Mouse (Mus musculus) embryonic facial prominence, embryonic 12.5 days (tissue): ENCODE data around the gene Dact1. TPM values are rescaled to one million over a fixed set of nuclear protein-coding genes. Genes with fewer than 3 reads are reported as not detected.

ENCODE experiments used
- ATAC-seq: fragments of 200-750 bp; cut with Nextera tagmentation; 2 replicates; pipeline ENCODE4 v1.8.0; 2017; ENCODE audit not compliant: insufficient number of reproducible peaks, insufficient read depth, low FRiP score, low TSS enrichment
- H3K27ac ChIP-seq: fragments of 300-500 bp; sonication (generic); 2 replicates; pipeline ENCODE4 v1.5.1; 2016; ENCODE audit warnings: mild to moderate bottlenecking
- H3K27me3 ChIP-seq: fragments of 300-500 bp; sonication (generic); 2 replicates; pipeline ENCODE4 v1.6.1; 2016; ENCODE audit warnings: mild to moderate bottlenecking, moderate library complexity
- H3K36me3 ChIP-seq: fragments of 300-500 bp; sonication (generic); 2 replicates; pipeline ENCODE4 v1.6.1; 2016; ENCODE audit warnings: mild to moderate bottlenecking
- H3K4me1 ChIP-seq: fragments of 300-500 bp; sonication (generic); 2 replicates; pipeline ENCODE4 v1.6.1; 2016
- H3K4me2 ChIP-seq: fragments of 300-500 bp; sonication (generic); replicated peaks from 2 replicates; pipeline ENCODE4 v1.6.1; 2016; ENCODE audit warnings: mild to moderate bottlenecking, moderate library complexity
- H3K4me3 ChIP-seq: fragments of 300-500 bp; sonication (generic); 2 replicates; pipeline ENCODE4 v1.5.1; 2016; ENCODE audit warnings: mild to moderate bottlenecking
- H3K9ac ChIP-seq: fragments of 300-500 bp; sonication (generic); 2 replicates; pipeline ENCODE4 v1.6.1; 2016; ENCODE audit warnings: mild to moderate bottlenecking, moderate library complexity
- H3K9me3 ChIP-seq: fragments of 300-500 bp; sonication (generic); 2 replicates; pipeline ENCODE4 v1.6.1; 2016; ENCODE audit warnings: mild to moderate bottlenecking, moderate library complexity
- WGBS: fragments of 180-500 bp; shearing (Covaris S2); methylation state at CpG from one replicate; pipeline ENCODE4 v1.1.7; 2016; 5-methylcytosine and 5-hydroxymethylcytosine counted together
- polyA plus RNA-seq: library from polyadenylated mRNA; unstranded; fragments of >200 nt; fragmentation: Nextera tagmentation; extraction: Ambion mirVana; gene quantifications from 2 replicates; pipeline ENCODE4 v1.2.1, GENCODE M21; 2016

Gene Dact1
- polyA plus RNA-seq, 1 experiment from 2014 or later, result 72.9 TPM

- Histone ChIP-seq H3K27ac (no peak overlapping the region), H3K9ac (no peak overlapping the region), H3K27me3 (no peaks in the 10 kb centered on the region), H3K4me3 (no peak overlapping the region), H3K9me3 (no peaks in the 10 kb centered on the region), H3K4me2 (no peak overlapping the region), H3K36me3 (no peaks in the 10 kb centered on the region), H3K4me1 (peaks cover 17% of the 10 kb centered on the region)
- WGBS, result 49% methylated on average over 7 of the region's 7 CpGs
- no peak for ATAC-seq
Observed at GRCm38 (mm10) chr12:71365208-71365607, 55.5 kb downstream of the Dact1 start.

DNA sequence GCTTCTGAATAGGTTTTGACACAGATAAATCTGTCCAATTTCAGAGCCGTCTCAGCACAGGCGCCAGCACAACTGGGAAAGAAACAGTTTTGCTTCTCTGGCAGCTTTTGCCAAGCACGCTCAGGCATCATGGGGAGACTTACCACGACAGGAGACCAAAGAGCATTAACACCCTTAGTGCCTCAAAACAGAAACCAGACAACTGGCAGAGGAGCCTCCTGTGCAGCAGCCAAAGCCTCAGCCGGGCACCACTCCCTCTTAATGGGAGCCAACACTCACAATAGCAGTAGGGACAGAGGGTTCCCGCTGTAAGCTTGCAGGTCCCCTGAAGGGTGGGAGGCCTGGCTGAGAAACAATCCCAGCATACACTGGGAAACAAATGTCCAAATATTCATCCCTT, 56.5 kb downstream of the Dact1 start:
- ATAC-seq, result no peak
- no peaks in the 10 kb centered on the region for H3K36me3 ChIP-seq
- no peaks in the 10 kb centered on the region for H3K9me3 ChIP-seq
- WGBS, result 77% methylated on average over 6 of the region's 6 CpGs
- no peaks in the 10 kb centered on the region for H3K27me3 ChIP-seq
- H3K9ac ChIP-seq, result no peak overlapping the region
- H3K27ac ChIP-seq, result no peak overlapping the region
- no peak overlapping the region for H3K4me2 ChIP-seq
- no peak overlapping the region for H3K4me3 ChIP-seq
- peaks cover 10% of the 10 kb centered on the region; the same call in 1 of the 2 replicates for H3K4me1 ChIP-seq

- ATAC-seq, result no peak
- 81% methylated on average over 5 of the region's 5 CpGs for WGBS
- peaks cover 18% of the 10 kb centered on the region for H3K4me1 ChIP-seq
Observed at GRCm38 (mm10) chr12:71368631-71369030, 58.9 kb downstream of the Dact1 start.

More at GRCm38 (mm10) chr12:71368631-71369030, 58.9 kb downstream of the Dact1 start:
- Histone ChIP-seq H3K27me3 (no peaks in the 10 kb centered on the region), H3K9me3 (no peaks in the 10 kb centered on the region), H3K27ac (no peak overlapping the region), H3K36me3 (no peaks in the 10 kb centered on the region), H3K4me2 (no peak overlapping the region), H3K4me3 (no peak overlapping the region), H3K9ac (no peak overlapping the region)

Other genes with a start within 250 kb of the Dact1 start
- not detected in 2 replicates for gene Tomm20l, start 198.5 kb upstream of the Dact1 start, polyA plus RNA-seq
- gene Timm9, start 173.2 kb upstream of the Dact1 start, polyA plus RNA-seq, result 75.5 and 87.1 TPM in 2 replicates
- 16.9 and 18.7 TPM in 2 replicates for gene 2700049A03Rik, start 173.0 kb upstream of the Dact1 start, polyA plus RNA-seq